Mouse (Mus musculus) CD4-positive, CD25-positive, alpha-beta regulatory T cell, adult 4 months (primary cell): ENCODE results near the gene Pak2. TPM values are rescaled to one million over a fixed set of nuclear protein-coding genes. Genes with fewer than 3 reads are reported as not detected.
"Not testable (repeated sequence)": the region's sequence is repeated elsewhere in the genome, so short reads cannot be mapped to it uniquely, and the experiment has no call there.

Source experiments
- ATAC-seq: one replicate; pipeline ENCODE4 v1.8.0; 2017
- polyA plus RNA-seq, 2 experiments: library from polyadenylated mRNA; unstranded; fragments of 100-300 nt; shearing (Covaris generic); gene quantifications; one replicate each; pipeline ENCODE4 v1.2.1; 2017

The Pak2 gene
- polyA plus RNA-seq: 10 to 100 TPM; 65.2 to 77.0 TPM

- ATAC-seq: peak; percentile 76
Measured at GRCm38 (mm10) chr16:32078991-32079511, at the start of gene Pak2. TSS of gene Pak2 (minus strand) at chr16:32079342.

- no peak for ATAC-seq
Measured at GRCm38 (mm10) chr16:32127046-32127445, 47.9 kb upstream of the Pak2 start.

GRCm38 (mm10) chr16:32125364-32125763 lies 46.2 kb upstream of the Pak2 start:
- ATAC-seq: no peak

GRCm38 (mm10) chr16:32124444-32125335 lies 45.5 kb upstream of the Pak2 start:
- ATAC-seq: peak; percentile 28

GRCm38 (mm10) chr16:32124020-32124419 lies 44.9 kb upstream of the Pak2 start:
- no peak for ATAC-seq

GRCm38 (mm10) chr16:32120454-32120853 lies 41.3 kb upstream of the Pak2 start:
- no peak for ATAC-seq

DNA sequence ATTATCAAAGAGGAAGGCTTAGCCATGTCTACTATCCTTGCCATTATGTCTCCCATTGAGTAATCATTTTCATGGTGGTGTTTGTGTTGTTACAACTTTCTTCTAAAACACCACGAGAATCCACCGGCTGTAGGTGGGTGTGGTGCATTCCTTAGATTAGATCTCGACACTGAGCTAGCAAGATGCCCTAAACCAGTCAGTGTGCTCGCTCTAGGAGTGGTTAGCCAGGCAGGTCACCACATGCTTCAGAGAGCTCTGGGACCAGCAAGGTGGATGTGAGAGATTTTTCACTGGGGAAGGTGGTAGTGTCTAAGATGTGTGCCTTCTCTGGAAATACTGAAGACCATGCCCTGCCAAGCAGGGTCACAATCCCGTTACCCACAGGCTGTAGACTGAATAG lies 37.0 kb upstream of the Pak2 start:
- no peak for ATAC-seq

DNA sequence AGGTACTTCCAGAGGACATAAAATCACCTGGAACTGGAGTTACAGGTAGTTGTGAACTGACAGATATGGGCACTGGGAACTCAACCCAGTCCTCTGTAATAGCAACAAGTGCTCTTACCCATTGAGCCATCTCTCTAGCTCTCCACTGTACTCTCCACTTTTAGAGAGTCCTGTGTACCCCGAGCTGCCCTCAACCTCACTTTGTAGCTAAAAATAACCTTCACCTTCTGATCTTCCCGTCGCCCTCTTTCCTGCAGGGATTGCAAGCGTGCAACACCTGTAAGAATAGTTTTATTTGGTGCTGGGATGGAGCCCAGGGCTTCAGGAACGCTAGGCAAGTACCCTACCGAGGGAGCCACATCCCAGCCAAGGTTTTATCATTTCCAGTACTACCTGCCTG lies 36.6 kb upstream of the Pak2 start:
- no peak for ATAC-seq

DNA sequence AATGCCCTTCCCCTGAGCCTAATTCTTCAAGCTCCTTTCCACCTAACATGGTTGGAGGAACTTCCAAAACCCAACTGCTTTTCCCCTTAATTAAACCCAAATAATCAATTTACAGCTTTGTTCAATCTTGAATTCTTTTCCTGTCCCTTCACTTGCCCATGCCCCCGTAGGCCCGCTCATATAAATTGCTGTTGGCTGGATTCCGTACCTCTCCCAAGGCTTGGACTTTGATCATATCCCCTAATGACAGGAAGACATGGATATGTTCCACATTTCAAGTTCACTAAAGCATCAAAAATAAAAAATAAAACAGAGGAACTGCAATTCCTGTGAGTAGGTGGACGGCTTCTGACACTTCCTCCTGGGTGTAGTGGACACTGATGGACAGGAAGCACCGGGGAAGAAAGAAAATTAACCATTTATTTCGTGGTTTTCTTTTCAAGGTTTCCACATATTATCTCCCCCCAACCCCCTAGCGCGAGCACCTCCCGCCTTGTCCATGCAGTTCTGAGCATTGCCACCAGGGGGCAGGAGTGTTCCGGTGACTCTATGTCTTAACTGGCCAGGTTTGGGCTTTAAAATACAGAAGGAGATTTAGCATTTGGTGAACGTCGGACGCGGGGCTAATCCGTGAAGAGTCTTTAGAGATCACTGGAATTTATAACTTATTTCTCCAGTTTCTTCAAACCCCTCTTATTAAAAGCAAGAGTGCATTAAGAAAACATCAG lies 36.0 kb upstream of the Pak2 start:
- ATAC-seq: no peak

- ATAC-seq: no peak
Measured at GRCm38 (mm10) chr16:32114406-32114805, 35.3 kb upstream of the Pak2 start.

GRCm38 (mm10) chr16:32113541-32114218 lies 34.5 kb upstream of the Pak2 start:
- peak; percentile 91 for ATAC-seq

- peak; percentile 15 for ATAC-seq
Measured at GRCm38 (mm10) chr16:32110951-32111699, 32.0 kb upstream of the Pak2 start.

GRCm38 (mm10) chr16:32108578-32108977 lies 29.4 kb upstream of the Pak2 start:
- ATAC-seq: no peak

DNA sequence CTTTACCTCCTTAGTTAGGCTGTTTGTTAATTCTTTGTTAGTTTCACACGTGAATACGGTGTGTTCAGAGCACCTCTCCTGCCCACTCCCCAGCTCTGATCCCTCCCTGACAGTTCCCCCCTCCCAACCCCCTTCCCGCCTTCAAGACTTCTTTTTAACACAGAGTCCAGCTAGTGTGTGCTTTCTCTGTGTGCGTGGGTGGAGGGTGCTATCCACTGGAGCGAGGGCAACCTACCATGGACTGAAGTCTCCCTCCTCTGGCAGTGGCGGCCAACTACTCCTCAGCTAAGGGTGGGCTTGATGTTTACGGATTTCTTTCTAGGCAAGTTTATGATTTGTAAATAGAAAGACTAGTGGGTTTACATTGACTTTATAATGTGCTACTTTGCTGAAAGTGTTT lies 29.0 kb upstream of the Pak2 start:
- ATAC-seq: peak; percentile 23

DNA sequence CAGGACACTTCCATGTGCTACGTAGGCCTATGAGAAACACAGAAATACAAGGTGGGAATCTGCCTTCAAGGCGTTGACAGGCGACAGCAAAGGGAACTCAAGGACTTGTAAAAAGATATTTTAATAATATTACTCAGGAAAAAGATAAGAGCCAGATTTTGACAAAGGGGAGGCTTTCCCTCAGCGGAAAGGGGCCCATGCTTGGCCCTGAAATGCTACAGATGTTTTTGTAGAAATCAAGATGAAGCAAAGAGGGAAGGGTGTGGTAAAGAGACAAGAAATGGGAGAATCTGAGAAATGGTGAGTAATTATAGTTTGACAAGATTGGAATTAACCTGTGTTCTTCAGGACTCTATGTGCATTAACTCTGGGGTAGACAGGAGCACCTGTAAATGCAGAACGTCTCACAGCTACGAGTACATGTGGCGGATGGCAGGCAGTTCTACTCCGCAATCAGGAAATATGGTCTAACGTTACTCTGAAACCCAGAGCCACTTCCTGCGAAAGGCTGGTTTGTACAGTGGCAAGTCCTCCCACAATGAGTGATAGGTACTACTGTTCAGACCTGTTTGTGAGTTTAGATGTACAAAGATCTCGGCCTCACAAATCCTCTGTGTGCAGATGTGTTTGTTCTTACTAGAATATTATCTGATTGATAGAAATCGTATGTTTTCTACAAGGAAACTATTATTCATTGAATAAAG lies 28.4 kb upstream of the Pak2 start:
- peak; percentile 90 for ATAC-seq

GRCm38 (mm10) chr16:32105698-32106097 lies 26.6 kb upstream of the Pak2 start:
- no peak for ATAC-seq

GRCm38 (mm10) chr16:32102295-32102694 lies 23.2 kb upstream of the Pak2 start:
- ATAC-seq: no peak

GRCm38 (mm10) chr16:32099638-32100150 lies 20.6 kb upstream of the Pak2 start, which contains the start of the genes Pigx and Cep19:
TSS of gene Pigx (minus strand) at chr16:32099740.
TSS of gene Cep19 (plus strand) at chr16:32099800.
- ATAC-seq: peak; percentile 94

GRCm38 (mm10) chr16:32098897-32099637 lies 19.9 kb upstream of the Pak2 start:
- ATAC-seq: peak; percentile 10

DNA sequence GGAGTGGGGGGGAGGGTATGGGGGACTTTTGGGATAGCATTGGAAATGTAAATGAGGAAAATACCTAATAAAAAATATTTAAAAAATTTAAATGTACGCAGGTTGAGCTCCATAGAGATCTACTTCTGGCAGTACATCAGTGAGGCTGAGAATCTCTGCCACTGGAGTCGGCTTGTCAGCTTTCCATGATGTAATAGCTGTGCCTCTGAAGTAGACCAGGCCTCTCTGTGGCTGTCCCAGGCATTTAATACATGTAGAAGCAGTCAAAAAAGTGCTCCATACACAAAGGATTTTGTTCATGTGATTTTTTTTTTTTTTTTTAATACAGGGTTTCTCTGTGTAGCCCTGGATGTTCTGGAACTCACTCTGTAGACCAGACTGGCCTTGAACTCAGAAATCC lies 18.6 kb upstream of the Pak2 start:
- ATAC-seq: not testable (repeated sequence)
